Mouse (Mus musculus) lung, adult 2 months (tissue): Measurements from ENCODE around the gene Eri2.

Experiments used
- CTCF ChIP-seq: fragments of 200-500 bp; IDR thresholded peaks from 2 replicates; pipeline ENCODE4 v1.5.1; 2011; ENCODE audit warnings: mild to moderate bottlenecking, low read length, control low read depth; ENCODE audit not compliant: insufficient read depth
- POLR2A ChIP-seq: fragments of 200-500 bp; IDR thresholded peaks from 2 replicates; pipeline ENCODE4 v1.6.1; 2011; ENCODE audit warnings: low read depth, mild to moderate bottlenecking, control low read depth, low read length, borderline replicate concordance; ENCODE audit errors: extremely low read depth

DNA sequence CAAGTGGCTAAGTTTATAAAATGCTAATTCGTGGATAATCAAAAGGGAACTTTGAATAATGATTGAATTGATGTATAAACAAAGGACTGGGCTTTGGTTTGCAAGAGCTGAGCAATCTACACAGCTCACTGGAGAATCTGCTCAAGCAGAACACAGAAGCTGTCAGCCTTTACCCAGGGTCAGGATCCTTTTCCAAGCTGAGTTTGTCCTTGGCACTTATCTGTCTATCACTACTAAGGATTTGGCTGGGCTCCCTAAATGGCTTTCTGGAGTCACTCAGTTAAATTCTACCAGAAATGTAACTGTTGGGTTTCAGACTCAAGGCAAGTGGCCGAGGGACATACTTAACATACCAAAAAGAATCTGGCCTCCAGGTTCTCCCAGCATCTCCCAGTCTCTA is 43.9 kb downstream of the Eri2 start:
- no peak for TF ChIP-seq CTCF
- no peak for TF ChIP-seq POLR2A
